Mouse (Mus musculus): ENCODE results near the gene Timm13.

The Timm13 gene

GRCm38 (mm10) chr10:80904709-80905108 is 3.9 kb upstream of the Timm13 start:
- no peak for DNase-seq (ENCODE audit: low read depth in 1 of 2, low spot score in 2 of 2)

- DNase-seq (ENCODE audit: low read depth in 1 of 2, low spot score in 2 of 2): no peak
Measured at GRCm38 (mm10) chr10:80904004-80904693, 3.4 kb upstream of the Timm13 start.

- no peak for DNase-seq (ENCODE audit: low read depth in 1 of 2, low spot score in 2 of 2)
Measured at GRCm38 (mm10) chr10:80903282-80903681, 2.5 kb upstream of the Timm13 start.

GRCm38 (mm10) chr10:80902273-80902940 is 1.6 kb upstream of the Timm13 start:
- DNase-seq (ENCODE audit: low read depth in 1 of 2, low spot score in 2 of 2): no peak

- DNase-seq (ENCODE audit: low read depth in 1 of 2, low spot score in 2 of 2): no peak
Measured at GRCm38 (mm10) chr10:80901409-80902272, 872 bp upstream of the Timm13 start.

GRCm38 (mm10) chr10:80899591-80900317 is 1.0 kb downstream of the Timm13 start:
- DNase-seq (ENCODE audit: low read depth in 1 of 2, low spot score in 2 of 2): no peak

- DNase-seq (ENCODE audit: low read depth in 1 of 2, low spot score in 2 of 2): no peak
Measured at GRCm38 (mm10) chr10:80899074-80899473, 1.7 kb downstream of the Timm13 start.

- DNase-seq (ENCODE audit: low read depth in 1 of 2, low spot score in 2 of 2): no peak
Measured at GRCm38 (mm10) chr10:80897861-80898510, 2.8 kb downstream of the Timm13 start.

DNA sequence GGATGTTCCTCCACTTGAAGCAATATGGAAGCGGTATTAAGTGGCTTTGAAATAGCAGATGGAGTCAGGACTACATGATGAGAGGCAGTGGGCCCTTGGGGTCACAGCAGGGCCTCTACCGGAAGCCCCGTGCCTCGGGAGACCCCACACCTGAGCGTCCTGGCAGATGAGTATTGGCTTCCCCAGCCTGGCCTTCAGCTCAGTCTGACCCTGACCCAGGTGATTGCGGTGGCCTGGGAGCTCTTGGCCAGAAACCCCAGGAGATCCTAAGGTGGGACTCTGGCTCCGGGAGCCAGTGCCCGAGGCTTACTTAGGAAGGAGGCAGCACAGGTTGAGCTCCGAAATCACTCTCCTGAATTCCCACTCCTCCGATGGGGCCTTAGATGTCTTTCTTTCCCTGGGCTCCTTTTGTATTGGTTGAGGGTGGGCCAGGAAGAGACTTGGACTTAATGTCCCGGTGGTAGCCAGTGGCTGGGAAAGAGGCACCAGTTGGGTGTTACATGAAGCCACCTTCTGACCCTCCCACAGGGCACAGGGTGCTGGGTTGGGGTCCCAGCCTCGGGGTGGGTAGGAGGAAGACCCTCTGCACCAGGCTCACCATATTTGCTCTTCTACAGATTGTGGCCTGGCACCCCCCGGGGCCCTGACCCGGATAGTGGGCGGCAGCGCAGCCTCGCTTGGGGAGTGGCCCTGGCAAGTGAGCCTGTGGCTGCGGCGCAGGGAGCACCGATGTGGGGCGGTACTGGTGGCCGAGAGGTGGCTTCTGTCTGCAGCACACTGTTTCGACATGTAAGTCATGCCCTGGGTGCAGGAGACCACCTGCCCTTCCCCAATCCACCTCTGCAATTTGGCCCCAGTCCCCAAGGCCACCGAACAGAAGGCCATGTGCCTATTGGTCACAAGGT is 3.9 kb downstream of the Timm13 start:
- DNase-seq (ENCODE audit: low read depth in 1 of 2, low spot score in 2 of 2): no peak

- DNase-seq (ENCODE audit: low read depth in 1 of 2, low spot score in 2 of 2): no peak
Measured at GRCm38 (mm10) chr10:80895697-80896096, 5.1 kb downstream of the Timm13 start.

- no peak for DNase-seq (ENCODE audit: low read depth in 1 of 2, low spot score in 2 of 2)
Measured at GRCm38 (mm10) chr10:80895100-80895499, 5.7 kb downstream of the Timm13 start.

GRCm38 (mm10) chr10:80887181-80887580 is 13.6 kb downstream of the Timm13 start:
- no peak for DNase-seq (ENCODE audit: low read depth in 1 of 2, low spot score in 2 of 2)

DNA sequence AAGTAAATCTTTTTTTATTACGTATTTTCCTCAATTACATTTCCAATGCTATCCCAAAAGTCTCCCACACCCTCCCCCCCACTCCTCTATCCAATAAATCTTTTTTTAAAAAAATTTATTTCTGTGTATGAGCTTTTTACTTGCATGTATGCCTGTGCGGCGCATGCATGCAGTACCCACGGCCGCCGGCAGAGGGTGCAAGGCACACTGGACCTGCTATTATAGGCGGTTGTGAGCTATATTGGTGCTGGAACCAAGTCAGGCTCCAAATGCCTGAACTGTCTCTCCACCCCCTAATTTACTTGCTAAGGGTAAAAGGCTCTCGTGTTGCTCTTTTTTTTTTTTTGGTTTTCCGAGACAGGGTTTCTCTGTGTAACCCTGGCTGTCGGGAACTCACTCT is 19.5 kb downstream of the Timm13 start:
- peak; percentile 35 to 69 for DNase-seq (ENCODE audit: low read depth in 1 of 2, low spot score in 2 of 2)

- DNase-seq (ENCODE audit: low read depth in 1 of 2, low spot score in 2 of 2): no peak
Measured at GRCm38 (mm10) chr10:80880901-80881300, 19.9 kb downstream of the Timm13 start.

GRCm38 (mm10) chr10:80880131-80880641 is 20.6 kb downstream of the Timm13 start:
- peak in 1 of 2 experiments; percentile 53 for DNase-seq (ENCODE audit: low read depth in 1 of 2, low spot score in 2 of 2)

GRCm38 (mm10) chr10:80876594-80876993 is 24.2 kb downstream of the Timm13 start:
- no peak for DNase-seq (ENCODE audit: low read depth in 1 of 2, low spot score in 2 of 2)

DNA sequence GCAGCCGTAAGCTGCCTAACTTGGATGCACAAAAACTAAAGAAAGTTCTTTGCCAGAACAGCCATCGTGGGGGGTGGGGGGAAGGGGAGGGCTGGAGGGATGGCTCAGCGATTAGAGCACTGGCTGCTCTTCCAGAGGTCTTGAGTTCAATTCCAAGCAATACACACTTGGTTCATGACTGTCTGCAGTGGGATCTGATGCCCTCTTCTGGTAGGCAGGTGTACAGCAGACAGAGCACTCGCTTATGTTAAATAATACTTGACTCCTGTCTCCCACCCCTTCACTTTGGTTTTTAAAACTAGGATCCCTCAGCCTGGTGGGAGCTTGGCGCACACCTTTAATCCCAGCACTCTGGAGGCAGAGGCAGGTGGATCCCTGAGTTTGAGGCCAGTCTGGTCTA is 24.7 kb downstream of the Timm13 start:
- no peak for DNase-seq (ENCODE audit: low read depth in 1 of 2, low spot score in 2 of 2)

- DNase-seq (ENCODE audit: low read depth in 1 of 2, low spot score in 2 of 2): no peak
Measured at GRCm38 (mm10) chr10:80874035-80874434, 26.7 kb downstream of the Timm13 start.

- DNase-seq (ENCODE audit: low read depth in 1 of 2, low spot score in 2 of 2): no peak
Measured at GRCm38 (mm10) chr10:80871581-80871980, 29.2 kb downstream of the Timm13 start, which contains the start of gene Tmprss9. Gene Tmprss9 (plus strand): TSS chr10:80871848.
